Mouse (Mus musculus) hindbrain, embryonic 13.5 days (tissue): ENCODE measurements around the gene Kctd17. TPM values are rescaled to one million over a fixed set of nuclear protein-coding genes. Genes with fewer than 3 reads are reported as not detected.

ENCODE experiments used
- ATAC-seq: fragments of 200-750 bp; cut with Nextera tagmentation; 2 replicates; pipeline ENCODE4 v1.8.0; 2017; ENCODE audit warnings: moderate TSS enrichment; ENCODE audit not compliant: low FRiP score
- H3K27ac ChIP-seq: fragments of 300-500 bp; sonication (generic); 2 replicates; pipeline ENCODE4 v1.5.1; 2015; ENCODE audit warnings: inconsistent platforms, mild to moderate bottlenecking, moderate library complexity
- H3K27me3 ChIP-seq: fragments of 300-500 bp; sonication (generic); 2 replicates; pipeline ENCODE4 v1.6.1; 2015; ENCODE audit warnings: mild to moderate bottlenecking, inconsistent platforms
- H3K36me3 ChIP-seq: fragments of 300-500 bp; sonication (generic); 2 replicates; pipeline ENCODE4 v1.6.1; 2015; ENCODE audit warnings: mild to moderate bottlenecking, inconsistent platforms
- H3K4me1 ChIP-seq: fragments of 300-500 bp; sonication (generic); replicated peaks from 2 replicates; pipeline ENCODE4 v1.6.1; 2015; ENCODE audit warnings: inconsistent platforms
- H3K4me2 ChIP-seq: fragments of 300-500 bp; sonication (generic); 2 replicates; pipeline ENCODE4 v1.6.1; 2015; ENCODE audit warnings: inconsistent platforms, mild to moderate bottlenecking, moderate library complexity
- H3K4me3 ChIP-seq: fragments of 300-500 bp; sonication (generic); 2 replicates; pipeline ENCODE4 v1.5.1; 2015; ENCODE audit warnings: mild to moderate bottlenecking, inconsistent platforms
- H3K9ac ChIP-seq: fragments of 300-500 bp; sonication (generic); 2 replicates; pipeline ENCODE4 v1.6.1; 2015; ENCODE audit warnings: mild to moderate bottlenecking, inconsistent platforms
- H3K9me3 ChIP-seq: fragments of 300-500 bp; sonication (generic); 2 replicates; pipeline ENCODE4 v1.6.1; 2016; ENCODE audit warnings: inconsistent platforms
- WGBS: fragments of 180-500 bp; shearing (Covaris S2); methylation state at CpG from one replicate; pipeline ENCODE4 v1.1.7; 2015; 5-methylcytosine and 5-hydroxymethylcytosine counted together
- polyA plus RNA-seq: library from polyadenylated mRNA; unstranded; fragments of >200 nt; fragmentation: Nextera tagmentation; extraction: Ambion mirVana; gene quantifications from 2 replicates; pipeline ENCODE4 v1.2.1, GENCODE M21; 2015

Kctd17 gene
- polyA plus RNA-seq, 1 experiment from 2014 or later, result 114 TPM

DNA sequence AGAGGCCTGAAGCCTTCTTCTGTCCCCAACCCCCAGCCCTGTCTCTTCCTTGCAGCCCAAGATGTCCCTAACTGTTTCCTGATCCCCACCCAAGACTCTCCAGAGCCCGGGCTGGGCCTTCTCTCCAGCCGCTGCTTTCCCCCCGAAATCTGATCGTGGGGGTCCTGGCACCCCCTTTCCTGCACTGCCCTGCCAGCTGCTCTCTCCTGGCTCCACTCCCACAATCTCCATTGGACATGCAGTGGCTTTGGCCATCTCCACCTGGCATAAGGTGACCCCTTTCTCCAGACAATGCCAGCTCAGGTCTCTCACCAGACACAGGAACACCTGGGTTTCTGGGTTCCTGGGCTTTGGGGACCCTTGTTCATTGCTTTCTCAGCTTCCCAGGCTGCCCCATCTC lies 49.7 kb downstream of the Kctd17 start:
- no peak for ATAC-seq
- H3K27me3 ChIP-seq, result no peaks in the 10 kb centered on the region
- no peaks in the 10 kb centered on the region for H3K9me3 ChIP-seq
- no peaks in the 10 kb centered on the region for H3K36me3 ChIP-seq
- no peaks in the 10 kb centered on the region for H3K4me1 ChIP-seq
- H3K9ac ChIP-seq, result no peak overlapping the region
- WGBS, result 91% methylated on average over 4 of the region's 4 CpGs
- H3K4me2 ChIP-seq, result no peak overlapping the region
- no peak overlapping the region for H3K4me3 ChIP-seq
- no peak overlapping the region for H3K27ac ChIP-seq

DNA sequence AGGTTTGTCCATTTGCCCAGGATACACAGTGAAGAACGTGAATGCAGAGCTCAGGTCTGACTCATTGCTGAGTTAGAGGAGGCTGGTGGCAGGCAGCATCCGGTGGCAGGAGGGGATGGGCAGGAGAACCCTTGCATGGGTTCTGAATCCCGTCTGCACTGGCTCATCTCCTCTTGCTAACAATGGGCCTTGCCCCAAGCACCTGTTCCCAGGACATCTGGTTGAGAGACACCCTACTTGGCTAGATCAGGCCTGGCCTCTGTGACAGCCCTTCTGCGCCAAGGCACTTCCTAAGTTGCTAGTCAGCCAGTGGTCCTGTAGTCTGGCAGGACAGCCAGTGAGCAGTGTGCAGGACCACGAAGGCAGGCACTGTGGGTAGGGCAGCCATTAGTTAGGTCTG lies 51.1 kb downstream of the Kctd17 start:
- H3K36me3 ChIP-seq, result no peaks in the 10 kb centered on the region
- WGBS, result 81% methylated on average over 5 of the region's 5 CpGs

DNA sequence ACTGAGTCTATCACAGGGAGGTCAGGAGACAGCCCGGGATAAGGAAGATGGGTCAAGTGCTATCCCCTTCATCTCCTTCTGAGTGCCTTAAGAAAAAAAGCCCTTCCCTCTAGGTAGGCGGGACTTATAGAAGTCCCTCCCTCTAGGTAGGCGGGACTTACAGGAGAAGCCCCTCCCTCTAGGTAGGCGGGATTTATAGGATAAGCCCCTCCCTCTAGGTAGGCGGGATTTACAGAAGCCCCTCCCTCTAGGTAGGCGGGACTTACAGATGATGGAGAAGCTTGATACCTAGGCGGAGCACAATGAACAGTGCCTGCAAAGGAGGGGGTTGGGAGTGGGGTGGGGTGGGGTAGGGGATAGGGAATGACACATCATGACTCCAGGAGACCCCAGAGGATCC lies 51.7 kb downstream of the Kctd17 start:
- Histone ChIP-seq H3K27me3 (0 out of 2 replicates have a peak, but pooled peaks cover 5% of the 10 kb centered on the region), H3K4me1 (no peaks in the 10 kb centered on the region), H3K9ac (no peak overlapping the region), H3K4me2 (no peak overlapping the region), H3K36me3 (no peaks in the 10 kb centered on the region), H3K9me3 (no peaks in the 10 kb centered on the region), H3K27ac (no peak overlapping the region), H3K4me3 (no peak overlapping the region)
- 75% methylated on average over 7 of the region's 7 CpGs for WGBS
- no peak for ATAC-seq

More for the DNA sequence above, 51.1 kb downstream of the Kctd17 start:
- Histone ChIP-seq H3K4me2 (no peak overlapping the region), H3K4me3 (no peak overlapping the region), H3K27ac (no peak overlapping the region), H3K9me3 (no peaks in the 10 kb centered on the region), H3K27me3 (0 out of 2 replicates have a peak, but pooled peaks cover 2% of the 10 kb centered on the region), H3K4me1 (no peaks in the 10 kb centered on the region), H3K9ac (no peak overlapping the region)
- ATAC-seq, result no peak

DNA sequence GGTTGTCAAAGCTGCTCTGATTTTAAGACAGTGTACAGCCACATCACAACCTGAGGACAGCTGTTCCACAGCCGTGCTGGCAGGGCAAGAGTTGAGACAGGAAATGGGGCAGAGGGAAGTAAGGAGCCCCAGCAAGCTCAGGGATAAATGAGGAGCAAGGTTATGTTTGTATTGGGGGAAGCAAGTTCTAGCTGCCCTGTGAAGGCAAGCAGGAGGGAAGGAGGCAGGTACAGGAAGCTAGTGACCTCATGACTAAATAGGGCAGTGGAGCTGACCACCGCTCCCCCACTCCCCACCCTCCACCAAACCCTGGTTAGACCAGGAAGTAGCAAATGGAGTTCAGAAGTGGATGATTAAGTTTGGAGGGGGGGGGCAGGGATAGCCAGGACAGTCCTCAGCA lies 52.6 kb downstream of the Kctd17 start:
- no peaks in the 10 kb centered on the region for H3K9me3 ChIP-seq
- H3K4me2 ChIP-seq, result no peak overlapping the region
- H3K36me3 ChIP-seq, result no peaks in the 10 kb centered on the region
- H3K4me3 ChIP-seq, result no peak overlapping the region
- ATAC-seq, result no peak
- WGBS, result 81% methylated on average over 2 of the region's 2 CpGs
- no peak overlapping the region for H3K9ac ChIP-seq
- no peak overlapping the region for H3K27ac ChIP-seq
- H3K4me1 ChIP-seq, result no peaks in the 10 kb centered on the region
- H3K27me3 ChIP-seq, result 0 out of 2 replicates have a peak, but pooled peaks cover 5% of the 10 kb centered on the region

DNA sequence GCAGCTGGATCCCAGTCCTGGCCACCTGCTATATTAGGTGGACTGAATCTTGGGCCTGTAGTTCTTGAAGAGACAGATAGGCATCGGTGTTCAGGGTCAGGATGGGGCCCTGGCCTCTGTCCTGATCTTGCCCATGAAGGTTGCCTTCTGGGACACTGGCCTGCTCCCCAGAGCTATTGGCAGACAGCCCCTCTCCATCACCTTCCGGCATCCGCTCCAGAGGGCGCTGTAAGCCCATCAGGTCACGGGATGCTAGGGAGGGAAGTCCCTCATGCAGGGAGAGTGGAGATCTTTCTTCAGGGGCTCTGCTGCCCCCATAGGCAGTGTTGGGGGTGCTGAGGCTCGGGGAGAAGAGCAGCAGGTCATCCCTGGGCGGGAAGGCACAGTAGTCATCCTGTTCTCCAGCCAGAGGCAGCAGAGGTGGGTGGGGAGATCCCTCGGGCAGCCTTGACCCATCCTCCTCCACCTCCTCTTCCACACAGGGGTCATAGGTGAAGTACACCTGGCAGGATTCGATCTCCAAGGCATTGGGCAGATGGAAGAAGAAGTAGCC lies 53.2 kb downstream of the Kctd17 start:
- no peak overlapping the region for H3K4me3 ChIP-seq
- H3K27me3 ChIP-seq, result 0 out of 2 replicates have a peak, but pooled peaks cover 5% of the 10 kb centered on the region
- 50% methylated on average over 9 of the region's 9 CpGs for WGBS
- no peaks in the 10 kb centered on the region for H3K36me3 ChIP-seq
- H3K4me1 ChIP-seq, result no peaks in the 10 kb centered on the region
- H3K27ac ChIP-seq, result no peak overlapping the region
- no peaks in the 10 kb centered on the region for H3K9me3 ChIP-seq
- H3K9ac ChIP-seq, result no peak overlapping the region
- H3K4me2 ChIP-seq, result no peak overlapping the region
- ATAC-seq, result no peak

DNA sequence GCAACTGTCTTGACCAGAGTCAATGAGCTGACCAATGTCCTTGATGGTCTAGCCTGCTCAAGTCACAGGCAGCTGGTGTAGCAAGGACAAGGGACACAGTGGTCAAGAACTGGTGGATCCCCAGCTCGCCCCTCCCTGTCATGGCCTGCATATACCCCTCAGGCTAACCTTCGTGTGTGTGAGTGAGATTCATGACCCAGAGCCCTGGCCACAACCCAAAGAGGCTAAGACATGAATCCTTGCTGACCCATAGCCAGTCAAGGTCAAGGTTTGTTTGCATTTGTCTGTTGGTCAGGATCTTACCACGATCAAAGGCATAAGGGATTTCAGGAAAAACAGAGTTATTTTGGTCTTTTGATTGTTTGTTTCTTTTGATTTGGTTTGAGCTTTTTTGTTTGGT lies 54.2 kb downstream of the Kctd17 start:
- ATAC-seq, result no peak
- 79% methylated on average over 3 of the region's 3 CpGs for WGBS

DNA sequence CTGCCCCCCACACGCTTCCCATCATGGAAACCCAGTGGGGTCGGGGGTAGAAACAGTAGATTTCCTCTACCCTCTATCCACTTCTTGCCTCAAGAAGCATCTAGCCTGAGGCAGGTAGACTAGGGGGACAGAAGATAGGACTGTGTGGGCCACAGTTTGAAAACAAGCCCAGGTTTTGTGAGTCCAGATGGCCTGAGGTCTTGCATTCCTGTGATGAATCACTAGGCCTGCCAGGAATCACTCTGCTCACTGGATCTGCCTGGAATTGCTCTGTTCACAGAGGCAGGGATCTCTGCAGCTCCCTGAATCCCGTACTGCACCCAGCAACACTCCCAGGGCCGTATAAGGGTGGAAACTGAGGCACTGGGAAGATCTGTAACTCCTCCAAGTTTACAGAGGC lies 54.9 kb downstream of the Kctd17 start:
- no peak for ATAC-seq

More for the DNA sequence above, 54.2 kb downstream of the Kctd17 start:
- no peaks in the 10 kb centered on the region for H3K9me3 ChIP-seq
- no peak overlapping the region for H3K9ac ChIP-seq
- H3K27ac ChIP-seq, result no peak overlapping the region
- no peak overlapping the region for H3K4me2 ChIP-seq
- 0 out of 2 replicates have a peak, but pooled peaks cover 5% of the 10 kb centered on the region for H3K27me3 ChIP-seq
- no peak overlapping the region for H3K4me3 ChIP-seq
- H3K4me1 ChIP-seq, result no peaks in the 10 kb centered on the region
- H3K36me3 ChIP-seq, result no peaks in the 10 kb centered on the region

DNA sequence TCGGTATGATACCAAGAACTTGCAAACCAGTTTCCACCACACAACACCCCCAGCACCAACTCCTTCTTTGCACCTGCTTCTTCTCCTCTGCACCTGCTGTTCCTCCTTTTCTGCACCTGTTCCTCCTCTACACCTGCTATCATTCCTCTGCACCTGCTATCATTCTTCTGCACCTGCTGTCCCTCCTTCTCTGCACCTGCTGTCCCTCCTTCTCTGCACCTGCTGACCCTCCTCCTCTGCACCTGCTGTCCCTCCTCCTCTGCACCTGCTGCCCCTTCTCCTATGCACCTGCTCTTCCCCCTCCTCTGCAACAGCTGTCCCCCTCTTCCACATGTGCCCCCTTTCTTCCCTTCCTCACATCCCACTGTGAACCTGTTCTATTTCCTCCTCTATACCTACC lies 58.2 kb downstream of the Kctd17 start:
- ATAC-seq, result no peak
- H3K4me3 ChIP-seq, result no peak overlapping the region
- no peaks in the 10 kb centered on the region for H3K36me3 ChIP-seq
- WGBS, result 100% methylated on average over 1 of the region's 1 CpGs
- H3K27ac ChIP-seq, result no peak overlapping the region
- no peaks in the 10 kb centered on the region for H3K4me1 ChIP-seq
- H3K9me3 ChIP-seq, result no peaks in the 10 kb centered on the region
- peaks cover 5% of the 10 kb centered on the region; the same call in 1 of the 2 replicates for H3K27me3 ChIP-seq
- H3K9ac ChIP-seq, result no peak overlapping the region
- no peak overlapping the region for H3K4me2 ChIP-seq

More for the DNA sequence above, 54.9 kb downstream of the Kctd17 start:
- Histone ChIP-seq H3K36me3 (no peaks in the 10 kb centered on the region), H3K27me3 (0 out of 2 replicates have a peak, but pooled peaks cover 5% of the 10 kb centered on the region), H3K4me2 (no peak overlapping the region), H3K4me1 (no peaks in the 10 kb centered on the region), H3K9me3 (no peaks in the 10 kb centered on the region), H3K4me3 (no peak overlapping the region), H3K27ac (no peak overlapping the region), H3K9ac (no peak overlapping the region)
- 84% methylated on average over 4 of the region's 4 CpGs for WGBS

DNA sequence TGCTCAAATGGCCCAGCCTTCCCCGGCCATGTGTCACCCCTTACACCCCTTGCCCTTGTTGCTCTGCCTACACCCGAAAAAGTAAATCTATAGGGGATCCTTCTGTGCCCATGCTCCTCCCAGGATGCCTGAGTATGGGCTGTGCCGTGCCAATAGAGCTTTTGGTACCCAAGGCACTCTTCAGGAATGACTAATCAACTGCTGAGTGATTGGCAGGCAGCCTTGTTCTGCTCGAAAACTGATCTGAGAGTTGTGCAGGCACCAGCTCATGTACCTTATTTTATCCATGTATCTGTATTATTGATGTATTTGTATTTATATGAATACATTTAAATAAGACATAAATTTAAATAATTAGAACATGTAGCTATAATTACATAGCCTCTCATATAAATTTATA lies 58.7 kb downstream of the Kctd17 start:
- H3K4me1 ChIP-seq, result no peaks in the 10 kb centered on the region

More for the DNA sequence above, 58.7 kb downstream of the Kctd17 start:
- H3K36me3 ChIP-seq, result no peaks in the 10 kb centered on the region
- WGBS, result 70% methylated on average over 4 of the region's 4 CpGs
- no peak overlapping the region for H3K27ac ChIP-seq
- H3K4me2 ChIP-seq, result no peak overlapping the region
- H3K27me3 ChIP-seq, result peaks cover 5% of the 10 kb centered on the region; the same call in 1 of the 2 replicates
- no peak overlapping the region for H3K9ac ChIP-seq
- H3K9me3 ChIP-seq, result no peaks in the 10 kb centered on the region
- no peak overlapping the region for H3K4me3 ChIP-seq
- ATAC-seq, result no peak

Other genes with a start within 250 kb of the Kctd17 start
- gene Pvalb, start 222.2 kb upstream of the Kctd17 start, polyA plus RNA-seq, result 6.7 and 13.6 TPM in 2 replicates
- gene Ncf4, start 183.8 kb upstream of the Kctd17 start, polyA plus RNA-seq, result 1.5 and 2.2 TPM in 2 replicates
- 0.06 and 0.21 TPM in 2 replicates for gene Csf2rb2, start 122.8 kb upstream of the Kctd17 start, polyA plus RNA-seq
- 0.39 and 0.40 TPM in 2 replicates for gene Csf2rb, start 102.8 kb upstream of the Kctd17 start, polyA plus RNA-seq
- not detected in 2 replicates for gene Tex33, start 32.7 kb upstream of the Kctd17 start, polyA plus RNA-seq
- gene Tst, start 22.7 kb upstream of the Kctd17 start, polyA plus RNA-seq, result 10.7 and 17.0 TPM in 2 replicates
- gene Mpst, start 22.1 kb upstream of the Kctd17 start, polyA plus RNA-seq, result 2.2 and 3.1 TPM in 2 replicates
- gene Tmprss6, start 40.1 kb downstream of the Kctd17 start, polyA plus RNA-seq, result 0.23 and 0.31 TPM in 2 replicates
- 0.05 and 0.13 TPM in 2 replicates for gene Il2rb, start 66.7 kb downstream of the Kctd17 start, polyA plus RNA-seq
- gene C1qtnf6, start 102.9 kb downstream of the Kctd17 start, polyA plus RNA-seq, result 8.0 and 8.2 TPM in 2 replicates
- gene Sstr3, start 116.1 kb downstream of the Kctd17 start, polyA plus RNA-seq, result 0.42 and 0.48 TPM in 2 replicates
- gene Rac2, start 144.2 kb downstream of the Kctd17 start, polyA plus RNA-seq, result 6.3 and 8.8 TPM in 2 replicates
- 6.8 and 7.7 TPM in 2 replicates for gene Cyth4, start 168.5 kb downstream of the Kctd17 start, polyA plus RNA-seq